Mouse (Mus musculus) heart, embryonic 14.5 days (tissue): Measurements from ENCODE around the gene Xpo5. TPM values are rescaled to one million over a fixed set of nuclear protein-coding genes. Genes with fewer than 3 reads are reported as not detected.

ENCODE experiments used
- ATAC-seq: fragments of 200-750 bp; cut with Nextera tagmentation; 2 replicates; pipeline ENCODE4 v1.8.0; 2017; ENCODE audit warnings: low read depth, moderate TSS enrichment; ENCODE audit not compliant: insufficient number of reproducible peaks, insufficient read depth, low FRiP score
- H3K27ac ChIP-seq, 2 experiments: fragments of 200-500 bp in 1 of 2; fragments of 300-500 bp in 1 of 2; sonication (generic) in 1 of 2; replicated peaks in 1 of 2; 2 replicates each; pipeline ENCODE4 v1.5.1; 2012 to 2014; ENCODE audit warnings: low read depth in 2 of 2, low read length in 2 of 2, control low read depth in 1 of 2, mild to moderate bottlenecking in 1 of 2, mixed read lengths in 1 of 2; ENCODE audit not compliant: control insufficient read depth in 1 of 2, insufficient read depth in 1 of 2
- H3K27me3 ChIP-seq: fragments of 300-500 bp; sonication (generic); 2 replicates; pipeline ENCODE4 v1.6.1; 2014; ENCODE audit warnings: mild to moderate bottlenecking, low read length, control low read depth; ENCODE audit not compliant: control insufficient read depth, insufficient read depth
- H3K36me3 ChIP-seq: fragments of 300-500 bp; sonication (generic); 2 replicates; pipeline ENCODE4 v1.6.1; 2014; ENCODE audit warnings: mild to moderate bottlenecking, control low read depth, low read length, mixed read lengths; ENCODE audit not compliant: control insufficient read depth, insufficient read depth
- H3K4me1 ChIP-seq, 2 experiments: fragments of 200-500 bp in 1 of 2; fragments of 300-500 bp in 1 of 2; sonication (generic) in 1 of 2; 2 replicates each; pipeline ENCODE4 v1.6.1; 2012 to 2014; ENCODE audit warnings: low read length in 2 of 2, control low read depth in 1 of 2, mixed read lengths in 1 of 2; ENCODE audit not compliant: control insufficient read depth in 2 of 2, insufficient read depth in 2 of 2
- H3K4me2 ChIP-seq: fragments of 300-500 bp; sonication (generic); 2 replicates; pipeline ENCODE4 v1.6.1; 2014; ENCODE audit warnings: mild to moderate bottlenecking, low read length
- H3K4me3 ChIP-seq, 2 experiments: fragments of 200-500 bp in 1 of 2; fragments of 300-500 bp in 1 of 2; sonication (generic) in 1 of 2; 2 replicates each; pipeline ENCODE4 v1.5.1; 2012 to 2014; ENCODE audit warnings: low read length in 2 of 2, mild to moderate bottlenecking in 2 of 2, control low read depth in 1 of 2, low read depth in 1 of 2, moderate library complexity in 1 of 2; ENCODE audit not compliant: control insufficient read depth in 1 of 2, insufficient read depth in 1 of 2
- H3K9ac ChIP-seq: fragments of 300-500 bp; sonication (generic); 2 replicates; pipeline ENCODE4 v1.6.1; 2014; ENCODE audit warnings: mild to moderate bottlenecking, low read length
- H3K9me3 ChIP-seq: fragments of 300-500 bp; sonication (generic); 2 replicates; pipeline ENCODE4 v1.6.1; 2016; ENCODE audit warnings: low read length, control low read depth; ENCODE audit not compliant: control insufficient read depth
- WGBS: fragments of 180-500 bp; shearing (Covaris S2); extraction: QIAGEN DNeasy Blood & Tissue Kit; methylation state at CpG from one replicate; pipeline ENCODE4 v1.1.7; 2014; 5-methylcytosine and 5-hydroxymethylcytosine counted together
- polyA plus RNA-seq: library from polyadenylated mRNA; unstranded; fragments of >200 nt; fragmentation: Nextera tagmentation; extraction: Ambion mirVana; gene quantifications from 2 replicates; pipeline ENCODE4 v1.2.1, GENCODE M21; 2014

The Xpo5 gene
- polyA plus RNA-seq, 1 experiment from 2014 or later, result 24.1 TPM

- Histone ChIP-seq H3K27ac (peak overlapping the region in 1 of 2 experiments; percentile 33; a peak in 2 of 4 replicates), H3K27me3 (no peaks in the 10 kb centered on the region), H3K4me3 (no peak overlapping the region), H3K9me3 (no peaks in the 10 kb centered on the region), H3K4me2 (no peak overlapping the region), H3K36me3 (peaks cover 83% of the 10 kb centered on the region), H3K4me1 (peaks cover 13 to 34% of the 10 kb centered on the region in 2 experiments), H3K9ac (peak overlapping the region; percentile 44; the same call in 1 of the 2 replicates)
- ATAC-seq, result no peak
- 74% methylated on average over 5 of the region's 5 CpGs for WGBS
Measured at GRCm38 (mm10) chr17:46166270-46166669, 36.3 kb upstream of the Xpo5 start.

- no peaks in the 10 kb centered on the region for H3K9me3 ChIP-seq
- H3K4me2 ChIP-seq, result no peak overlapping the region
- peak overlapping the region in 1 of 2 experiments; percentile 33; a peak in 2 of 4 replicates for H3K27ac ChIP-seq
- peaks cover 9 to 28% of the 10 kb centered on the region in 2 experiments for H3K4me1 ChIP-seq
- no peak for ATAC-seq
- H3K4me3 ChIP-seq, result no peak overlapping the region
- peak overlapping the region; percentile 44; the same call in 1 of the 2 replicates for H3K9ac ChIP-seq
- peaks cover 90% of the 10 kb centered on the region for H3K36me3 ChIP-seq
- 82% methylated on average over 11 of the region's 11 CpGs for WGBS
- H3K27me3 ChIP-seq, result no peaks in the 10 kb centered on the region
Measured at GRCm38 (mm10) chr17:46167014-46167413, 35.6 kb upstream of the Xpo5 start.

GRCm38 (mm10) chr17:46168318-46168717 lies 34.3 kb upstream of the Xpo5 start:
- H3K27ac ChIP-seq, result no peak overlapping the region
- peaks cover under 1 to 15% of the 10 kb centered on the region in 2 experiments for H3K4me1 ChIP-seq
- no peak overlapping the region for H3K4me2 ChIP-seq
- no peaks in the 10 kb centered on the region for H3K9me3 ChIP-seq
- no peak for ATAC-seq
- 39% methylated on average over 5 of the region's 5 CpGs for WGBS
- no peak overlapping the region for H3K9ac ChIP-seq
- H3K36me3 ChIP-seq, result peaks cover 100% of the 10 kb centered on the region
- H3K27me3 ChIP-seq, result no peaks in the 10 kb centered on the region
- no peak overlapping the region for H3K4me3 ChIP-seq

- Histone ChIP-seq H3K36me3 (peaks cover 100% of the 10 kb centered on the region), H3K27me3 (no peaks in the 10 kb centered on the region), H3K9ac (no peak overlapping the region), H3K4me3 (no peak overlapping the region), H3K4me1 (peaks cover 0 to 15% of the 10 kb centered on the region in 2 experiments; a peak in 3 of 4 replicates), H3K4me2 (no peak overlapping the region), H3K9me3 (no peaks in the 10 kb centered on the region), H3K27ac (no peak overlapping the region)
- ATAC-seq, result no peak
- 51% methylated on average over 5 of the region's 5 CpGs for WGBS
Measured at GRCm38 (mm10) chr17:46168768-46169167, 33.8 kb upstream of the Xpo5 start.

- WGBS, result 77% methylated on average over 3 of the region's 3 CpGs
- H3K36me3 ChIP-seq, result peaks cover 96% of the 10 kb centered on the region
- no peak overlapping the region for H3K27ac ChIP-seq
- no peak overlapping the region for H3K9ac ChIP-seq
- no peak overlapping the region for H3K4me3 ChIP-seq
- peaks cover 0 to 15% of the 10 kb centered on the region in 2 experiments; a peak in 3 of 4 replicates for H3K4me1 ChIP-seq
- ATAC-seq, result no peak
- no peaks in the 10 kb centered on the region for H3K9me3 ChIP-seq
- no peaks in the 10 kb centered on the region for H3K27me3 ChIP-seq
- no peak overlapping the region for H3K4me2 ChIP-seq
Measured at GRCm38 (mm10) chr17:46170538-46170937, 32.0 kb upstream of the Xpo5 start.

- no peak overlapping the region for H3K4me3 ChIP-seq
- no peak overlapping the region for H3K4me2 ChIP-seq
- H3K9ac ChIP-seq, result no peak overlapping the region
- no peak overlapping the region for H3K27ac ChIP-seq
- H3K4me1 ChIP-seq, result no peaks in the 10 kb centered on the region
- peaks cover 98% of the 10 kb centered on the region for H3K36me3 ChIP-seq
- no peaks in the 10 kb centered on the region for H3K9me3 ChIP-seq
- no peak for ATAC-seq
- H3K27me3 ChIP-seq, result no peaks in the 10 kb centered on the region
- 85% methylated on average over 4 of the region's 4 CpGs for WGBS
Measured at GRCm38 (mm10) chr17:46182273-46182672, 20.3 kb upstream of the Xpo5 start.

GRCm38 (mm10) chr17:46188829-46189228 lies 13.8 kb upstream of the Xpo5 start:
- peaks cover 93% of the 10 kb centered on the region for H3K36me3 ChIP-seq
- no peak overlapping the region for H3K4me3 ChIP-seq
- no peak for ATAC-seq
- 91% methylated on average over 2 of the region's 2 CpGs for WGBS
- no peak overlapping the region for H3K27ac ChIP-seq
- H3K27me3 ChIP-seq, result no peaks in the 10 kb centered on the region
- no peaks in the 10 kb centered on the region for H3K9me3 ChIP-seq
- no peak overlapping the region for H3K4me2 ChIP-seq
- H3K9ac ChIP-seq, result no peak overlapping the region
- H3K4me1 ChIP-seq, result no peaks in the 10 kb centered on the region

- H3K9me3 ChIP-seq, result no peaks in the 10 kb centered on the region
- H3K4me2 ChIP-seq, result peak overlapping the region; percentile 91
- no peak overlapping the region for H3K27ac ChIP-seq
- H3K9ac ChIP-seq, result peak overlapping the region; percentile 88
- H3K27me3 ChIP-seq, result no peaks in the 10 kb centered on the region
- H3K4me3 ChIP-seq, result peak overlapping the region in 1 of 2 experiments; percentile 77; a peak in 2 of 4 replicates
- H3K36me3 ChIP-seq, result peaks cover 55% of the 10 kb centered on the region
- peaks cover 3 to 23% of the 10 kb centered on the region in 2 experiments for H3K4me1 ChIP-seq
- no peak for ATAC-seq
- 60% methylated on average over 6 of the region's 6 CpGs for WGBS
Measured at GRCm38 (mm10) chr17:46201151-46201550, 1.4 kb upstream of the Xpo5 start.
